Mouse (Mus musculus): Measurements from ENCODE around the gene Stub1. TPM values are rescaled to one million over a fixed set of nuclear protein-coding genes. Genes with fewer than 3 reads are reported as not detected.

The Stub1 gene
- total RNA-seq, 2 experiments from 2014 or later = 155 to 157 TPM

DNA sequence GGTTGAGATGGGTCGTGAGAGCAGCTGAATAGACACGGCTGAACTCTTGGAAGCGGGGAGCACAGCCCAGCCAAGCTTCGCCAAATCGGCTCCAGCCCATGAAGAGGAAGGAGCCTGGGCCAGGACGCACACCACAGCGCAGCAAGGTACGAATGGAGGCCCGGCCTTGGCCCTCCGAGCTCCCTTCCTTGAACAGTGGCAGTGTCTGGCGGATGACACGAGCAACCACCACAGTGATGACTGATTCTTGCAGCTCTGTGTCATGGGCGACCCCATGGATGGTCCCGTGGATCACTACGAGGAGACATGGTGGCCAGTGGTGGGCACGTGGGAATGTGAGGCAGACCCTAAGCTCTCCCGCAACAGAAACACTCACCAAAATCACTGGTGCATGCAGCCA is 38.2 kb downstream of the Stub1 start:
- DNase-seq (ENCODE audit: low spot score in 2 of 2) = no peak

GRCm38 (mm10) chr17:25794197-25794596 is 39.0 kb downstream of the Stub1 start:
- no peak for DNase-seq (ENCODE audit: low spot score in 2 of 2)

DNA sequence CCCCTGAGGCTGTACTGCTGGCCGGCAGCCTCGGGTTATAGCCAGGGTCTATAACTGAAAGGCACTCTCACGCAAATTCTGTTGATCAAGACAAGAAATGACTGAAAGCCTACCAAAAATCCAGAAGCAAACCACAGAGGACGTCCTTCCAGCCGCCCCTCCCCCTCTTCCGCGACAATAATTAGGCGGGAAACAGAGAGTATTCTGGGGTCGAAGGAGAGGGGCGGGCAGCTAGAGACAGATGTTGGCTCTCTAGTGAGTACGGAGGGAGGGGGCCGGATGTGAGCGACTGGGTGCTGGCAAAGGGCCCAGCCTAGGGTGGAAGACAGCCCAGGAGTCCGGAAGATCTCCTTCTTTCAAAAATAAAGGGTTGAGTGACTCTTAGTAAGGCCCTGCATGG is 40.6 kb downstream of the Stub1 start, which contains the start of gene Fam173a:
Gene Fam173a, minus strand, starts transcription at position 287 of the 400 bp plus-strand sequence.
- DNase-seq (ENCODE audit: low spot score in 2 of 2) = peak; percentile 66 to 73

GRCm38 (mm10) chr17:25791843-25792527 is 41.2 kb downstream of the Stub1 start:
- DNase-seq (ENCODE audit: low spot score in 2 of 2) = peak; percentile 86 to 89

- no peak for DNase-seq (ENCODE audit: low spot score in 2 of 2)
These were observed 41.8 kb downstream of the Stub1 start for GRCm38 (mm10) chr17:25791320-25791842.

DNA sequence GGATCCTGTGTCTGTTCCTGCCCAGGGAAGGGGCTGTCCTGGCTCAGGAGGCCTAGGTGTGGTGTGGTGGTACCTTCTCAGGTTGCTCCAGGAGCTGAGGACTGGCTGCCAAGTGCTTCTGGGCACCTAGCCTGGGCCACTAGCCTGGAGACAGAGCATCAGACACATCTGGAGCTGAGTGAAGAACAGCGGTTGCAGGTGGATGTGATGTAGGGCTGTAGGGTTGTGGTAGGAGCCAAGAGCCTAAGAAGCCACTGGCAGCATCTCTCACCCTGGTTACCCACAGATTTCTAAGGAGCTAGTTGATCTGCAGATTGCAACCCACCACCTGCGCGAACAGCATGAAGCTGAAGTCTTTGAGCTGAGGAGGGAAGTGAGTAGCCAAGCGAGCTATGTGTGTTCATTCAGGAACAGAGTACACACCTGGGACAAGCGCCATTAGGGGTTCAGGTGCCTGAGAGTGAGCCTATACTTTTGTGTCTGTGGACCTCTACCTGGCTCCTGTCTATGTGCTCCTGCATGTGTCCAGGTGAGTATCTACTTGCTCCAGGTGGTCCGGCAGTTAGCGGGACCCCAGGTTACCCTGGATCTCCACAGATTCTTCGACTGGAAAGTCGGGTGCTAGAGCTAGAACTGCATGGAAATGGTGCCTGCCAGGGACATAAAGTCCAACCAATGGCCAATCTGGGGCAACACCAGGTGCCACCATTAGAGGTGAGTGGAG is 46.3 kb downstream of the Stub1 start:
- DNase-seq (ENCODE audit: low spot score in 2 of 2) = no peak

- DNase-seq (ENCODE audit: low spot score in 2 of 2) = no peak
These were observed 46.9 kb downstream of the Stub1 start, which contains the start of gene Ccdc78 for GRCm38 (mm10) chr17:25786280-25786679. Ccdc78 (plus strand) TSS chr17:25786580.

- DNase-seq (ENCODE audit: low spot score in 2 of 2) = peak; percentile 98 to 99
These were observed 47.9 kb downstream of the Stub1 start, which contains the start of gene Haghl for GRCm38 (mm10) chr17:25785281-25785745. Haghl (minus strand) TSS chr17:25785673.

GRCm38 (mm10) chr17:25783861-25784574 is 49.2 kb downstream of the Stub1 start:
- DNase-seq (ENCODE audit: low spot score in 2 of 2) = no peak

DNA sequence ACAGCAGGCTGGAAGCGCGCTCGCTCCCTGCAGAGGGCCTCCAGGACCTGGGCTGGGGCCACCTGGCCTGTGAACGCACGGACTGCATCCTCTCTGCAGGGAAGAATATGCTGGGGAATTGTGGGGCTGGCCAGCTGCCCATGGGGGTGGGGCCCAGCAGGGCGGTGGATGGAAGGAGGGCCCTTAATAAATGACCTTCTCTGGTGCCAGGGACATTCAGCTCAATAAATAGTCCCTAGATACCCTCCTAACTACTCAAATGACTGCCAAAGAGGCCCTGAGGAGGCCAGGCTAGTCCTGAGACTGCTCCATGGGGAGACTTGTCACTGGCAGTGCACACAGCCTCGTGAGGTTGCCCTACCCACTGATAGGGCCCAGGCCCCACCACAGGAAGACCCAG is 50.1 kb downstream of the Stub1 start:
- DNase-seq (ENCODE audit: low spot score in 2 of 2) = no peak

- DNase-seq (ENCODE audit: low spot score in 2 of 2) = no peak
These were observed 51.9 kb downstream of the Stub1 start for GRCm38 (mm10) chr17:25781339-25781738.

Small RNAs within 50 kb of the gene (microRNA-seq; reads per million reads assigned to microRNA genes)
- 1.6 to 3.4 reads per million in 2 experiments for gene Mir3082
- gene Mir6966 = 1.4 to 1.8 reads per million in 2 experiments

Other genes with a start within 250 kb of the Stub1 start
- 100 to 1,000 TPM in 1 of 2 experiments, 10 to 100 TPM in 1; 78.0 to 103 TPM for gene Gng13, start 116.2 kb downstream of the Stub1 start, total RNA-seq (2021)
- gene Chtf18, start 106.0 kb downstream of the Stub1 start, total RNA-seq (2021) = 1 to 10 TPM; 3.1 to 3.3 TPM
- 10 to 100 TPM; 29.9 to 32.8 TPM for gene Rpusd1, start 105.7 kb downstream of the Stub1 start, total RNA-seq (2021)
- gene Mslnl, start 97.4 kb downstream of the Stub1 start, total RNA-seq (2021) = under 1 TPM in 1 of 2 experiments, not detected in 1; 0.12 TPM
- 1 to 10 TPM; 1.2 to 1.8 TPM for gene Msln, start 79.0 kb downstream of the Stub1 start, total RNA-seq (2021)
- 10 to 100 TPM; 27.6 to 35.3 TPM for gene Narfl, start 59.6 kb downstream of the Stub1 start, total RNA-seq (2021)
- 100 to 1,000 TPM; 125 to 128 TPM for gene Haghl, start 47.7 kb downstream of the Stub1 start, total RNA-seq (2021)
- under 1 TPM in 1 of 2 experiments, not detected in 1; 0.30 TPM for gene Ccdc78, start 46.8 kb downstream of the Stub1 start, total RNA-seq (2021)
- gene Fam173a, start 40.5 kb downstream of the Stub1 start, total RNA-seq (2021) = 10 to 100 TPM; 80.2 to 80.3 TPM
- gene AC134908.4, start 37.7 kb downstream of the Stub1 start, total RNA-seq (2021) = not detected
- gene Metrn, start 36.3 kb downstream of the Stub1 start, total RNA-seq (2021) = 10 to 100 TPM; 82.0 to 86.9 TPM
- gene Fbxl16, start 24.3 kb downstream of the Stub1 start, total RNA-seq (2021) = 100 to 1,000 TPM; 414 to 418 TPM
- gene Wdr24, start 9.8 kb downstream of the Stub1 start, total RNA-seq (2021) = 10 to 100 TPM; 21.7 to 23.4 TPM
- 10 to 100 TPM; 64.3 to 65.0 TPM for gene Jmjd8, start 4.5 kb downstream of the Stub1 start, total RNA-seq (2021)
- 10 to 100 TPM; 84.4 to 97.5 TPM for gene Rhbdl1, start 3.9 kb upstream of the Stub1 start, total RNA-seq (2021)
- gene Gm20683, start 8.4 kb upstream of the Stub1 start, total RNA-seq (2021) = 10 to 100 TPM; 26.7 to 31.1 TPM
- gene Rhot2, start 11.4 kb upstream of the Stub1 start, total RNA-seq (2021) = 10 to 100 TPM; 95.6 to 97.8 TPM
- gene Wdr90, start 28.1 kb upstream of the Stub1 start, total RNA-seq (2021) = 10 to 100 TPM; 24.0 to 25.8 TPM
- 10 to 100 TPM; 29.2 to 39.0 TPM for gene Mcrip2, start 35.4 kb upstream of the Stub1 start, total RNA-seq (2021)
- gene Mettl26, start 41.7 kb upstream of the Stub1 start, total RNA-seq (2021) = 10 to 100 TPM; 39.3 to 44.7 TPM
- 1 to 10 TPM; 1.8 to 2.3 TPM for gene Wfikkn1, start 47.5 kb upstream of the Stub1 start, total RNA-seq (2021)
- gene Rab40c, start 86.3 kb upstream of the Stub1 start, total RNA-seq (2021) = 10 to 100 TPM; 48.6 to 52.2 TPM
- gene Pigq, start 111.5 kb upstream of the Stub1 start, total RNA-seq (2021) = 100 to 1,000 TPM; 160 to 168 TPM
- not detected for gene Nhlrc4, start 111.6 kb upstream of the Stub1 start, total RNA-seq (2021)
- gene A930017K11Rik, start 119.2 kb upstream of the Stub1 start, total RNA-seq (2021) = under 1 TPM in 1 of 2 experiments, not detected in 1; 0.14 TPM
- 10 to 100 TPM; 44.4 to 46.2 TPM for gene Capn15, start 152.4 kb upstream of the Stub1 start, total RNA-seq (2021)
- 10 to 100 TPM; 82.3 to 85.1 TPM for gene Rab11fip3, start 236.2 kb upstream of the Stub1 start, total RNA-seq (2021)

Measured in layer of hippocampus, postnatal 14 days (tissue).